Mouse (Mus musculus) layer of hippocampus, postnatal 36 days (tissue): ENCODE measurements around the gene Itpr3. TPM values are rescaled to one million over a fixed set of nuclear protein-coding genes. Genes with fewer than 3 reads are reported as not detected.

Experiments
- DNase-seq, 2 experiments: peaks; one replicate each; pipeline ENCODE4 v3.0.0; 2022
- total RNA-seq, 2 experiments: library from RNA; stranded (reverse); gene quantifications; 2 replicates each; pipeline ENCODE4 v1.2.3; 2021

The Itpr3 gene
- total RNA-seq, 2 experiments from 2014 or later = 1.6 to 1.7 TPM

DNA sequence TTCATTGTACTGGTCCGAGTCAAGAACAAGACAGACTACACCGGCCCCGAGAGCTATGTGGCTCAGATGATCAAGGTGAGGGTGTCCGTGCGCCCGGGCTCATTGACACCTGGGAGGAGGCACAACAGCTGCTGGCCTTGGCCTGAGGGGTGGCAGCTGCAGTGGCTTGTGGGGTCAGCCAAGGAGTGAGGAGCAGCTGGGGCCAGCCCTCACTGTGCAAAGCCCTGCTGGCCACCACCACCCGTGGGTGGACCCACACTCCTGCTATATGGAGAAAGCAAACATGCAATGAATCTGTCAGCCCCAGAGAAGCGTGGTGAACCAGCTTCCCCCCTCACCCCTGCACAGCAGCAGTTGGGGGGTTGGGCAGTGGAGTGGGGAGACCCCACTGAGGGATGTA lies 62.9 kb downstream of the Itpr3 start:
- DNase-seq = no peak

DNA sequence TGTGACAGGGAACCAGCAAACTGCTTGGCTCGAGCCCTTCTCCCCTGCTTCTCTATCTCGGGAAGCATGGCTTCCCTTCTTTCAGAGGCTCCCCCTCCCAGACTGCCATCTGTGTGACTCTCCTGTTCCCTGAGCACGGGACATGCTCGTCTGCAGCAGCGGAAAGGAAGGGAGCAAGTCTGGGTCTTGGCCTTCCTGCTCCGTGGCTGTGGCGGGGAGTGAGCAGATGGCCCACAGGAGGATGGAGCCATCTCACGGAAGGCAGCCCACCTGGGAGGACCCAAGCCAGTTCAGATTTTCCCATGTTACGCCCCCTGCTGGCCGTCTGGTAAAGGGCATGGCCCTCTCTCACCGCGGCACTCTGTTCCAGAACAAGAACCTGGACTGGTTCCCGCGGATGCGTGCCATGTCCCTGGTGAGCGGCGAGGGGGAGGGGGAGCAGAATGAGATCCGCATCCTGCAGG lies 63.5 kb downstream of the Itpr3 start:
- peak; percentile 66 to 70 for DNase-seq

DNA sequence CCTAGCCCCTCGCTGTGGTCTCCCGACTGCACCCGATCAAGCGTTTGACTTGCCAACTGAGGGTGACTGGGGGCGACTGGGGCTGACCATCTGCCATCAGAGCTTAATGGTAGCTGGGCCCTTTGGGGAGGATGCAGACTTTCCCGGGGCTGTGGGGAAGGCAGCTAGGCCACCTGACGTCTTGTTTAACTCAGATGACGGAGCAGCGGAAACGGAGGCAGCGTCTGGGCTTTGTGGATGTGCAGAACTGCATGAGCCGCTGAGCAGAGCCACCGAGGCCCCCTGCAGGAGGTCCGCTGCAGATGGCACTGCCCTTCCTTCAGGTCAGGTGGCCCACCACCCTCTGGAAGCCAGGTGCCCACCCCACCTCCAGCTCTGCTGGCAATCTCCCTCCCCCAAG lies 64.2 kb downstream of the Itpr3 start:
- DNase-seq = no peak

DNA sequence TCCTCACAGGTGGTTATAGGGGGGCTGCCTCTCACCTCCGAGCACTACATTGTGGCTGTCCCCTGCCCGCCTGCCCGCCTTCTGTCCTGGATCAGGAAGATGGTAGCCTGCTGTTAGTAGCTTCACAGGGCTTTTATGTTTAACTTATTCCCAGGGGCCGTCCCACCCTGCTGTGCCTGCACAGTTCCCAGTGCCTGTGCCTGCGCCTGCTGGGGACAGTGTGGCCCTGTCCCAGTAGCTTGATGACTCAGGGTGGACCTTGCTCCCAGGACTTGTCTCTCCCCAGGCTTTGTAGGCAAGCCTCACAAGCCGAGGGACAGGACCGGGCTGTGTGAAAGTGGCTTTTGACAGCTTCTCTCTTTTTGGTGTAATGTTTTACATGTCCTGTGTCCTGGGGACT lies 64.7 kb downstream of the Itpr3 start:
- DNase-seq = no peak

DNA sequence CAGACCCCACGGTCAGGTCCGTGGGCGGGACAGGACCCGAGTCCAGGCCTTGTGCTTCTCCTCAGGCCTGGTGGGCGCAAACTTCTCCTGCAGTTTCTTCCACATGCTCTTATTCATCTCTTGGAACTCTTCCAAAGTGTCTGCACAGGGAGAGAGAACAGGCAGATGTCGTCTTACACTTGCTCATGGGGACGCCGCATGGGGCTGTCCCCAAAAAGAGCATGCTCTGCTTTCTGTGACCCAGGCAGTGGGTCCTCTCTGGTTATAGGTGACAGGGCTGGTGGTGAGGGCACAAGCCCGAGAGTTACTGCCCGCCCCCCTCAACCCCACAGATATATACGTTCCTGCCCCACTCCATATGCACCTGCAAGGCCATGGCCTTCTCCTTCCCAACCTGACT lies 65.6 kb downstream of the Itpr3 start:
- DNase-seq = no peak

DNA sequence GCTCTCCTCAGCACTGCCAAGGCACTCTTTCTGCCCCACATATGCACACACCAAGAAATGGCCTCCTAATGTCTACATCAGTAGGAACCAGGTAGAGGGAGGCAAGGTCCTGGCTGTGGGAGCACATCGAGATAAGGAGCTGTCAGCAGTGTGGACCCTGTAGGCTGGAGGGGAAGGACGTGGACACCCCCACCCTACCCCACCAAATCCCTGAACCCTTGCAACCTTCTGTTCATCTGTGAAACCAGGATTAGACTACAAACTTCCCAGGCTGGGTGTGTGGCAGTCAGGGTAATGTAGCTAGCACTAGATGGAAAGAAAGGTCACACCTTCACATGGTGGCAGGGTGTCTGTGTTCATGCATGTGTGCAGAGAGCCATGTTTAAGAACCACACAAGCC lies 66.0 kb downstream of the Itpr3 start:
- no peak for DNase-seq

DNA sequence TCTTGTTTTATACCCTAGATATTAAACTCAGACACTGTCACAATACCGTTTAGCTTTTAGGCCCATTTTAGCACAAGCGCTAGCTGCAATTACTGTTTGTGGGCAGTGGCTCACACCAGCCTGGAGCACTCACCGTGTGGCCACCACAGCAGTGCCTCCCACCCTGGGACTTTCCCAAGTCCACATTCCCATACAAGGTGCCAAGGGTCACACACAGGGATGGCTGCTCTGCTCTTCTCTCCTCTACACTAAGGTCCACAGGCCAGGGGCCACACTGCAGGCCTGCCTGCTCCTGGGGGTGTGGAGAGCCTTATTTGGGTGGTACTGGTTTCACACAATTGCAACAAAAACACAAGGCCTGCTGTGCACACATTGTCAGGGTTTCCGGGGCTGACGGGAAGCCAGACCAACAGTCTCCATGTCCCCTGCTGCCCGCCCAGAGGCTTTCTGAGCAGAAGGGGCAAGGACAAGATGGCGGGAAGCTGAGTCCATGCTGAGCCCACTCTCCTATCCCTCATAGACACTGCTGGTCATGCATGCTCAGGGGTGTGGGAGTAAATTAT lies 66.8 kb downstream of the Itpr3 start:
- DNase-seq = no peak

DNA sequence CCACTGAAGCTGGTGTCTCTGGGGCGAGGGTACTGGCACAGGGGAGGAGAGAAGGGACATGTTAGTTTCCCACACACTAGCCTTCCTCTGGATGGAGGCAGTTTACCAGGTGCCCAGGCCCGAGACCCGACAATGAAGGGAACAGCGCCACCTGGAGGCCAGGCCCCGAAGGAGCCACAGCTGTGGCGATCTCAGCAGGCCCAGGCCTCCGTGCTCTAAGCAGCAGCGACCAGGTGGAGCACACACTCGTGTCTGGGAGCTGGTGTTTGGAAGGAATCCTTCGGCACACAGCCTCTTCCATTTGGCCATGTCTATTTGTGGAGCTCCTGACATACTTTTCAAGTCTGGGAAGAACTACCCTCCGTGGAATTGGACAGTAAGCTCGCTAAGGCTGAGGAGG lies 68.1 kb downstream of the Itpr3 start:
- peak; percentile 56 to 57 for DNase-seq

DNA sequence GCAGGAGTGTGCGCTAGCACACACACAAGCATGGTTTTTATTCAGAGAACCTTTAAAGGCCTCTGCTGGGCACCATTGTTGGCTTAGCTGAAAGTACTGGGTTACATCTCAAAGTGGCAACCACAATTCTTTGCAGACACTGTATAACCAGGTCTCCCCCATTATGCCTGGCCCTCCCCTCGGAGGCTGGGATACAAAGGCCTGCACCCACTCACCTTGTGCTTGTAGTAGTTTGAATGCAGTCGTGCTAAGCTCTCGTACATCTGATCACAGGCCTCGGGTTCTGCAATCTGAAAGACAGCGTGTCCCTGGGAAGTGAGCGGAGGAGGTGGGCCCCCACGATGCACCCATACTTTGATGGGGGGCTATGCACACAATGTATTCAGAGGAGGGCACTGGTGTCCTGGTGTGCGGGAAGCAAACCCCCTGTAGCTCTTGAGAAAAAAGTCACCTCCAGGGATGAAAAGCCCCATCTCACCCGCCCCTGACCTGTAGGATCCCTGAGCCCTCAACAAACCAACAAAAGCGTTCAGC lies 68.6 kb downstream of the Itpr3 start:
- DNase-seq = peak in 1 of 2 experiments; percentile 38

DNA sequence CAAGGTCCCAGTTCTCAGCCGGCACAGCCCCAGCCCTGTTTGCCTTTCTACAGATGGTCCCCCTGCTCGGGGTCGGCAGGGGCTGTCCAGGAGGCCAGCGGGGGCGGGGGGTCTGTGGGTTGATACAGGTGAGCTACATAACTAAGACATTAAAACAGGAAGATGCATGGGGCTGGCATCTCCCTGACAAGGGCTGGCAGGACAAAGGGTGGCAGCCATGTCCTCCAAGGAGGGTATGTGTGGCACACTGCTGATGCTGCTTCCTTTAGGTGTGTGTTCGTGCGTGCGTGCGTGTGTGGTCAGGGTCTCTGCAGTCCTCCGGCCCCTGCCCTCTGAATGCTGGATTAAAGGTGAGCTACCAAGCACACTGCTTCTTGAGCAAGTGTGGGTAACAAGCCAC lies 69.9 kb downstream of the Itpr3 start:
- DNase-seq = no peak

DNA sequence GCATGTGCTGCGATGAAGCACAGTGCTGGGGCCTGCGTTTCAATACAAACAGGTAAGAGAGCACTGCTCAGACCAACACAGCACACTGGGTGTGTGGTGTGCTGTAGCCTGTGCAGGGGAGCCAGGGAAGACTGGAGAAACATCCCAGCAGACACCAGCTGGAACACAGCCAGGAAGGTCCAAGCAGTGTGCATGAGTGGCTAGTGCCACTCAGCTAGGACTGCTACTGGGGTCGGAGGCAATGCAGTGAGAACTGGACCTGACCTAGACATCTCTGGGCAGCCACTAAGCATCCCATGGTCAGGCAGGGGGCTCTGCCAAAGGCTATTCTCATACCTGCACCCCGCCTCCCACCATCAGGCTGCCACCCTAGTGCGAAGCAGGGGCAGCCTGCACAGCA lies 71.1 kb downstream of the Itpr3 start:
- no peak for DNase-seq

DNA sequence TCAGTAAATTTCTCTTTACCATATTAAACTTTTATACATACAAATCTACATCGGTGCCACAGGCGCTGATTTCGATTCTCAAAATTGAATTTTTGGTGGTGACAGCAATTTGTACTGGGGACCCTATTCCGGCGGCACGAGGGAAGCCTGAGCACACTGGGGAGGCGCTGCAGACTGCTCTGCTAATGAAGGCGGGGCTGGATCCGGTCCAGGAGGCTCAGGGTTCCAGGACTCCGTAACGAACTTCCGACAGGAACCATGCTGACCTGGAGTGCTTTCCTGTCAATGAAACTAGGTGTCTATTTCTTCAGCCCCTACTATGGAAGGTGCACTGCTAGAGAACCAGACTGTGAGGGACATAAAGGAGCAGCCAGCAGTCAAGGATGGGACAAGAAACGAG lies 72.2 kb downstream of the Itpr3 start:
- no peak for DNase-seq

DNA sequence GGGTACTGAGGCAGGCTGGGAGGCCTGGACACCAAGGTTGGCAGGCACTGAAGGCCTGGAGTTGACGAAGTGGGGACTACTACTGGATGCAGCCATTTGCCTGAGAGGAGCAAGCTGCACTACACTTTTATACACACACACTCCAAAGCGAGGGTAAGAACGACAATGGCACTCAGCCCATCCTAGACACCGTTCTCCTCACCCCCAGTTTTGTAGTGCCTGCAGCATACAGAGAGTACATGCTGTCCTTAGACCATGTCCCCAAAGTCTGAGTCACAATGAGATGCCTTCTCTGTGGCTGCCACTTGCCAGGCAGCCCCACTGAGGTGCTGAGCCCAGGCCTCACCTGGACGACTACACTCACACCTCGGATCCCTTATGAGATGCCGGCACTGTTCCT lies 72.7 kb downstream of the Itpr3 start:
- no peak for DNase-seq

DNA sequence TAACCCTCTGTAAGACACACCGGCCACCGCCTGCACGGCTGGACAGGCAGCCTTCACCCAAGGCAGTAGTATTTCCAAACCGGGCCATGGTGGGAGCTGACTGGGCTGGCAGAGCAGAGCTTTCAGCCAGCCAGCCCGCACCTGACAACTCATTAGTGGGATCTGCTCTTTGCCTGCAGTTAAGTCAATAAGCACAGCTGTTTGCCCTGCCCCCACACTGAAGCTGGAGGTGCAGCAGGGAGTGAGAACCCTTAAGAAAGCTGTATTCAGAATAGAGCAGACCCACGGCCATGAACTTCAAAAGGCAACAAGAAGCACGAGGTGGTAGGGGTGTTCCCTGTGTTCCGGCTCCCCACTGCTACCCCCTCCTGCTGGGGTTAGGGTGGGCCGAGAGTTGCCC lies 73.1 kb downstream of the Itpr3 start:
- DNase-seq = no peak

DNA sequence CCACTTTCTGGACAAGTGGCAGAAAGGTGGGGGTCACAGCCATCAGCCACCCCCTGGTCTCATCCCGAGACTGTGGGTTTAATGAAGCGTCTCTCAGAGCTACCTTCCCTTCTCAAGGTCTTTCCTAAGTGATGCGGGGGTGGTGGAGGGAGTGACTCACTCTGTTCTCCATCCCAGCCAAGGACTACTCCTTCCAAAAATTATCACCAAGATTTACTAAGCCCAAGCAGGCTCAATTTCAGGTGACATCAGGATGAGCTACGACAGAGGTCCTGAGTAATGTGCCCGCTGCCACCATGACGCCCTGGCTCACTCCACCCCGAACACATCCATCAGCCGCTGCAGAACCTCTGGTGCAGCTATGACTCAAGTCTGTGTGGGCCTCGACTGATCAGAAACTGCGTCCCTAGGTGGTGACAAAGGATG lies 74.1 kb downstream of the Itpr3 start:
- DNase-seq = no peak

DNA sequence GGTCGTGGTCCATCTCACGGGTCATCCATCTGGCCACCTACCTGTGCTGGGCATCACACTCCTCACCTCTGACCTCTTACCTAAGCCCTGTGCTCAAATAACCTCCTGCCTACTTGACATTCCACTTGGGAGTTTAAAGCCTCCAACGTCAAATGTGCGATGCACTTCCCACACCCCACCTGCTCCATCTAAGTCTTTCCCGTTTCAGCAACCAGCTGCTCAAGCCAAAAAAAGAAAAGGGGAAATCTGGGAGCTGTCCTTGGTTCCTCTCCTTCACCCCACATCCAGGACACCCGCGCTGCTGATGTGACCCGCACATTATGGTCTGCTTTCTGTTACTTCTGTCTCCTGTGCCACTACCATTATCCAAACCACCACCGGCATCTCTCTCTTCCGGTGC lies 75.1 kb downstream of the Itpr3 start:
- no peak for DNase-seq

DNA sequence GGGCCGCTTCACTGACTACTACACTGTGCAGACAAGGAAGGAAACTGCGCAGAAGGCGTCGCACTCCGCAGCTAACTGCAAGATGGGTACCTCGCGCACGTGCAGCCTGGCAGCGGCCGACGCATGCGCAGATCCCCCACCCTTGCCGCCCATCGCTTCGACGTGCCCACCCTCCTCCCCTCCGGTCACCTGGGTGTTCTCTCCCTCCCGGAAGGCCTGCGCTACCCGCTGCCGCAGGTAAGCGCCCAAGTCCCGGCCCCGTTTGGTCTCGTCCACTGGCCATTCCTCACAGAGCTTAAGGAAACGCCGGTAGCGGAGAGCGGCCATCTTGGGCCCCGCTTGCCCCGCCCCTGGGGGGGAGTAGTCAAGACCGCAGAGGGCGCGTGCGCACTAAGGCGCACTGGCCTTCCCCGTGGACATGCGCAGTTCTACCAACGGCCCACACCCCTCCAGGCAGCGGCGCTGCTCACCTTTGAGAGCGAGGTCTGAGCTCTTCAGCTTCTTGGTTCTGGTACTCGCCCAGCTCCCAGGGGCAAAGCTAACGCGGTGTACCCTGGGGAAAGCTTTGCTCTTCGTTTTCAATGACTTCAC lies 76.5 kb downstream of the Itpr3 start, which contains the start of gene Uqcc2:
Uqcc2 (minus strand) TSS at position 366 of the 591 bp plus-strand sequence.
- DNase-seq = peak; percentile 96

DNA sequence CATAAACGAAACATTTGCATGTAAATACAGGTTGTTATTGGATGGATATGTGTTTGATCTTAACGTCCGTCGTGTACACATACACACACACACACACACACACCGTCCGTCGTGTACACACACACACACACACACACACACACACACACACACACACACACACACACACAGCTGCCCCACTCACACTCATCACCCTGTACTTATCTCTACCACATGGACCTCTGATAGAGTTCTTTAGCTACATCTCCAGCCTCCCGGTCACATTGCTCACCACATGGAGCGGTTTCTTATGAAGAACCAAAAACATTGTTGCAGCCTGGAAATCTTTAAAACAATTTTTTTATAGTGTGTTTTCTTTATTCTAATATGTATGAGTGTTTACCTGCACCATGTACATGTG lies 77.1 kb downstream of the Itpr3 start:
- no peak for DNase-seq

DNA sequence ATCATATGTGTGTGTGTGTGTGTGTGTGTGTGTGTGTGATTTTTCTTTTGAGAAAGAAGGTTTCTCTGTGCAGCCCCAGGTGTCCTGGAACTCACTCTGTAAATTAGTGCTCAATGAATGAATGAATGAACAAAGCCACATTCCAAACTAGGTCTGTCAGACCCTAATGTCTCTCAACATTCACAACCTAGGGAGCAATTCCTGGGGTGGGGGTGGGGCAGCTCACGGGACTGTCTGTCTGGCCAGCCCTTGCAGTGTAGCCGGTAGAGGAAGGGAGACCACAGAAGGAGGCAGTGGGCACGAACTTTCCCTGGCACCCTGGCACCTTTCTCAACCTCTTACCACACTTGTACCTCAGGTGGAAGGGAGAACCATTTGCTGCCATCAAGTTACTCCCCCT lies 77.6 kb downstream of the Itpr3 start:
- DNase-seq = no peak

DNA sequence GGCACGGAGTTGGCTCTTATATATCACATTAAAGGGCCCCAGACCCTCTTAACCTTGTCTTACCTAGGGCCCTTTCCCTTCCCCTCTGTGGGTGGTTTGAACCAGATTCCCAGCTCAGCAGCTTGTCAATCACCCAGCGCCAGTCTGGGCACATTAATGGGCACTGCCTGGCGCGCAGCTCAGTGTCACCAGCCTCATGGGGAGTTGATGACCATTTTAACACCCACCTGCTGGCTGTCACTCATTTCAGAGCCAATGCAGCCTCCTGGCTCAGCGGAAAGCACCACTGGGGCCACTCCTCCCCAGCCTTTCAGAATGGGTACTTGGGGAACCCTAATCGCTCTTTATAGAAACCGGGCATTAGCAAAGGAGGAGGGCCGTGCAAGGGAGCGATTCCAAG lies 81.3 kb downstream of the Itpr3 start:
- DNase-seq = no peak

DNA sequence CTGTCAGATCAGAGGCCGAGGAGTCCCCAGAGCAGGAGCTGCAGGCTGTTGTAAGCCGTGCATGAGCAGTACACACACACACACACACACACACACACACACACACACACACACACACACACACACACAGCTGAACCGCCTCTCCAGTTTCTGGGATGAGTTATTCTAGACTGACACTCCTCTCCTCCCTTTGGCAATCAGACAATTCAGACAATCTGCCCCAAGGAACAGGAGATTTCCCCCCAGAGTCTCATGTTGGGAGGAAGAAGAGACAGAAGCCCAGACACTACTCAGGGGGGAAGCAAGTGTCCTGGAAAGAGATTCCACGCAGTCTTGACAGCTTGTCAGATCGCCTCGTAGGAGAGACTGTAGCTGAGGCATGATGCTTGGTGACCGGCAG lies 82.2 kb downstream of the Itpr3 start:
- DNase-seq = no peak

DNA sequence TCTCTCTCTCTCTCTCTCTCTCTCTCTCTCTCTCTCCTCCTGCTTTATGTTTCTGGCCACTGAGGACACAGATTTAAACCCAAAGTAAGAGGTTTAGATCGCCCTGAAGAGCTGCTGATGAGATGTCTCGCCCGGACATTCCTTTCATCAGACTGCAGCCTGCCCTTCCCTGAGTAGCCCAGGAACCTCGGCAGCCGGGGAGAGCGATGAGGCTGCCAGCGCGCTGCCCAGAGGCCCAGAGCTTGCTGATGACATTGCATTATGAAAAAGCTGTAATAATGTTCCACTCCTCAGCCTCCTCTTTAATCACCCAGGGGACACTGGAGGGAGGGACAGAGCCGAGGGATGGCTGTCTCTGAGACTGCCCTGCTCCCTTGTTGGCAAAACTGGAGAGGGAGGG lies 83.2 kb downstream of the Itpr3 start:
- DNase-seq = no peak

DNA sequence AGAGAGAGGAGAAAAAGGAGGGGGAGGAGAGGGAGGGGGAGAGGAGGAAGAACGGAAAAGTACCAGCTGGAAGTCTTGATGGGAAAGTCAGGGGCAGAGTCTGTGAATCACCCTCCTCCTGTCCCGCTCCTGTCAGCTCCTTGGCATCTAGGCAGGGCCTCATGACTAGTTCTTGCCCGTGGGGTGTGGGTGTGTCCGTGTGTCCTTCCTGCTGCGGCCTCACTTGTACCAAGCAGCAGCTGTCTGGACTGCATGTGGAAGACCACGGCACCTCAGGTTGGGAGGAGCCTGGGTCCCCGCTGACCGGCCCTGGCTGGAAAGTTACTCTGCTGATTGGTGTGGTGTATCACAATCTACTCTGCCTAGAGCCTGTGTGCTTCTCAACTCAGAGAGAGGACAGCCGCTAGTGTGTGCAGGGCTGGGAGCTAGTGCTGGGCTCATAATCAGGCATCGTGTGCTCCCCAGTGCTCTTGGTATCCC lies 84.9 kb downstream of the Itpr3 start:
- DNase-seq = no peak

DNA sequence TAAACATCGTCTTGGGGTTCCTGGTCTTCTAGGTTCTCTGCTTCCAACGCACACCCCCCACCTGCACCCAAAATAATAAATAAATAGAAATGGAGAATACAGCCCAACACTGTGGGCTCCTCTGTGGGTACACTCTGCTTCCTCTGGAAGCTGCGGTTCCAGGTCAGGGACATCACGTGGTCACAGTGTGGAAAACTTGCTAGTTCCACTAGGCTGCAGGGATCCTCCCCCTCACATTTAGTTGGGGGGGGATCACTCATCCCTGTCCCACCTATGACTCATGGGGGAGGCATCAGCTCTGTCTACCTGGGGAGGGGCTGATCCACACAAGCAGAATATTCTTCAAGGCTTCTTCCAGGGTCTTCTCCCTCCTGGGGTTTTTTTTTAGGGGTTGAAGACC lies 87.0 kb downstream of the Itpr3 start:
- DNase-seq = no peak
